Mouse (Mus musculus) kidney, postnatal 4 days (tissue): ENCODE measurements around the gene Pfkfb3.
"Not testable (repeated sequence)": the region's sequence is repeated elsewhere in the genome, so short reads cannot be mapped to it uniquely, and the experiment has no call there.

Source experiments
- DNase-seq, 2 experiments: peaks; one replicate each; pipeline ENCODE4 v3.0.0; 2021; ENCODE audit warnings: mixed read lengths in 2 of 2

The Pfkfb3 gene

DNA sequence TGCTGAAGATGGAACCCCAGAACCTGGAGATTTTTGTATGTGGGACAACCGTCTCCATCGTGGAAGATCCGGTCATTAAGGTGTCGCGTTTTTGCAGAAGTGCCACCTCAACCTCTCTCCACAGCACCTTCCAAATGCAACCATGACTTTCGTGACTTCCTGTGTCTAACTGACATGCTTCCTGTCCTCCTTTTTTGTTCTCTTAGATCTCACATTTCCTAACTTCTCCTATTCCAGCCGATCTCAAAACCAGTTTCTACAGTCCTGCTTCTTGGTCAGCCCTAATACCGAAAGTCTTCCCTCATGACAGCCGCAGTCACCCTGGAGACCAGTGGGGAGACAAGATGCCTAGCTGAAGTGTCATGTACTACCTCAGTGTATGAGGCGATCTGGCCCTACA, 5.4 kb downstream of the Pfkfb3 start:
- DNase-seq: no peak

DNA sequence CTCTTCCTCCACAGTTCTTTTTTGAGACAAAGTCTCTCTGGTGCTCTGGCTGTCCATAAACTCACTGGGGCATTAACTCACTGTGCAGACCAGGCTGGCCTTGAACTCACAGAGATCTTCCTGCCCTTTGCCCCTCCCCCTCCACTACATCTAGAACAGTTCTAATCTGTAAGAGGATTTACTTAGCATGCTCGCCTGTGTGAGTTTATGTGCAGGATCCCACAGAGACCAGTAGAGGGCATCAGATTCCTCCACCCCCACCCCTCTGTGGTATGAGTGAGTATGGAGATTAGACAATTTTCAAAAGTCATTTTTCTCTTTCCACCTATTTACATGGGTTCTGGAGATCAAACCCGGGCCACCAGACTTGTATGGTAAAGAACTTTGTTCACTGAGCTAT, 6.3 kb downstream of the Pfkfb3 start:
- DNase-seq: peak in 1 of 2 experiments; percentile 28

DNA sequence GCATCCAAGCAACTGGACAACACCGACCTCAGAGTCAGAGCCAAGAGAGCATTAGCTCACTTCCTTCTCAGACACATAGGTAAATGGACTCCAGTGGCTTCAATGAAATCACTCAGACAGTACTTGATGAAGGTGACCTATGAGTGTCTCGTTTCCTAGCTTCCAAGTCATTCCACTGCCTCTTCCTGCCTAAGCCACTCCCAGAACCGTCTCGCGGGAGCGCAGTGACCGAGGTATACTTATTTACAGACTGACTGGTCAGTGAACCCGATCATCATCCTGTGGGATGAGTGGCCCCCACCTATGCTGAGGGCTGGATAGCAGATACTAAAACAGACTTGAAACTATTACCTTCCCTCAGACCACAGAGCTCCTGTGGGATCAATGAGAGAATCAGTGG, 7.8 kb downstream of the Pfkfb3 start:
- DNase-seq: peak; percentile 53 to 74

DNA sequence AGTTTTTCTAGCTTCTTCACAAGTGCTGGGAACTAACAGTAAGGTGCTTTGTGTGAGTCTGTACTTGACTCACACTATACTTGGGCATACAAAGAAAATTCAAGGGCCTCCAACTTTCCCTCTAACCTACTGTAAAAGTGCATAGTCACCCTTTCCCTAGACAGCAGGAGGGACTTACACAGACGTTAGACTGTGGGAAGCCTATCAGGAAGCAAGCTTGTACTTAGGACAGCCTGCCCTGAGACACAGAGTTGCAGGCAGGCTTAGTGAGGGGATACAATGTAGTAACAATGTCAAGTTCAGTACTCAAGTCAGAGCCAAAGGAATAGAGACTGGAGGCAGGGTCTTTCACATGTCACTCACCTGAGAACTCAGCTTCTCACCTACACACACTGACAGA, 8.5 kb downstream of the Pfkfb3 start:
- DNase-seq: no peak

DNA sequence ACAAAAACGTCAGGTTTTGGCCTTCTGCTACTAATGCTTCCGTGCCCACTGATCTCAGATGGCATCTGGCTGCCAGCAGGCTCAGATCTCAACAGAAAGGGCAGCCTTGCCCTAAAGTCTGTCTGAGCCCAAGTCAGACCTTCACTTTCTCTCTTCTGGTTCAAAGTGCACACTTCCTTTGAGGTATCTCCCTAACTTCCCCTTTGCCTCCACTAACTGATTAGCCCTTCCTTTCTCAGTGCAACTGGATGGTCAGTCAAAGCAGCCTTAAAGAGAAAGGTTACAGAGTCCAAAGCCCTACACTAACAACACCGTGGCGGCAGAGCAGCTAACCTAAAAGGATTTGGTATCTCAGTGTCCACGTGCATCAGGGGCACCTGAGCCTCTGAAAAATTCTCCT, 9.5 kb downstream of the Pfkfb3 start:
- no peak for DNase-seq

DNA sequence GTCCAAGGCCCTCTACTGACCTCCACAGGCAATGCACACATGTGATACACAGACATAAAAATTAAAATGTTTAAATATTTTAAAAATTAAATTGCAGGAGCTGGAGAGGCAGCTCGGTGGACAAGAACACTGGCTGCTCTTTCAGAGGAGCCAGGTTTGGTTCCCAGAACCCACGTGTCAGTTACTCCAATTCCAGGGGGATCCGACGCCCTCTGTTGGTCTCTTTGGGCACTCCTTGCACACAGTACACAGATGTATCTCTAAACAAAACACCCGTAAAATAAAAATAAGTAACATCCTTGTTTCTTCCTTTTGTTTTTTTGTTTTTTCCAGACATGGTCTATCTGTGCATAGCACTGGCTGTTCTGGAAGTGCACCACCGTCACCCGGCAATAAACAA, 10.7 kb downstream of the Pfkfb3 start:
- no peak for DNase-seq

- DNase-seq: peak; percentile 82 to 85
Measured at GRCm38 (mm10) chr2:11542640-11543039, 11.2 kb downstream of the Pfkfb3 start.

DNA sequence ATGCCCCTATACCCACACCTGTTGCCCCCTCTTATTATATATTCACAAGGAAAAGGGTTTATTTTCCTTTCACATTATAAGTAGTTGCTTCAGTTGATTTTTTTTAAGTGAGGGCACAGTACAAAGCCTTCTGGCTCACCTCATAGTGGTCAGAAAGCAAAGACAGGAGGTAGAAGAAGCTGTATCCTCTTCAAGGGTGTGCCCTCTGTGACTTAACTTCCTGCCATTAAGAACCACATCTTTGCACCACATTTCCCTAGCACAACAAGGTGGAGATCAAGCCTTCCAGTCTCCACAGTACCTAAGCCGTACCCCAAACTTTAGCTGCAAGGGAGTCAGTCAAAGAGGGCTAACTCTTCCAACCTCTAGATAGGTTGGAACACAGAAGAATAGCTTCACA, 11.8 kb downstream of the Pfkfb3 start:
- no peak for DNase-seq

- DNase-seq: not testable (repeated sequence)
Measured at GRCm38 (mm10) chr2:11541528-11541927, 12.3 kb downstream of the Pfkfb3 start.

DNA sequence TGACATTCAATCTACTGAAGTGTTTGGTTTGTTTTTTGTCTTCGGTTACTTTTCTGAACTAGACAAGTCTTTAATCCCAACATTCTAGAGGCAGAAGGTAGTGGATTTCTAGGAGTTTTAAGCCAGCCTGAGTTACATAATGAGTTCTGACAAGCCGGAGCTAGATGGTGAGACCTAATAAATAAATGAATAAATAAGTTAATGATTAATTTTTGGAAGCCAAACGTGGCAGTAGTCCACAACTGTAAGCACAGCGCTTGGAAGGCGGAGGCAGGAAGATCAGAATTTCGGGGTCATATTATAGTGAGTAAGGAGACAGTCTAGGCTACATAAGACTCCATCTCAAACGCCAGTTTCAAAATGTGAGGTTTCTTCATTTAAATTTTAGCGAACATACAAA, 17.9 kb downstream of the Pfkfb3 start:
- peak in 1 of 2 experiments; percentile 21 for DNase-seq

GRCm38 (mm10) chr2:11535412-11535928, 18.4 kb downstream of the Pfkfb3 start:
- DNase-seq: peak; percentile 95 to 98

DNA sequence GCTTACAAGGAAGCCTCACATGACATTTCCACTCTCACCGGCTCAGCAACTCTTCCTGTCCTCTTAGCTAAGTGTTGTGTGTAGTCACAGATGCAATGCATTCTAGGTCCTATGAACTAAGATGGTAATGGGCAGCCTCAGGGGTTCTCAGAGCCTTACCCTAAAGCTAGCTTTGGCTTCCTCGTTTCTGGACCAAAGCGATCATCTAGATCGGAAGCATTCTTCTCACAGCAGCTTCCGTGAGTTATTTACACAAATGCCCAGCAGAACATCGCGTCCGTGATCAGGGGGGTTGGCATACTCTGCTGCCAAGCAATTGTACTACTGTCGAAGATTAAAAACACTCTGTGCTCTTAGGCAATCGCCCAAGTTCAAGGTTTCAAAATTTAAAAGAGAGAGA, 19.1 kb downstream of the Pfkfb3 start:
- peak in 1 of 2 experiments; percentile 51 for DNase-seq

DNA sequence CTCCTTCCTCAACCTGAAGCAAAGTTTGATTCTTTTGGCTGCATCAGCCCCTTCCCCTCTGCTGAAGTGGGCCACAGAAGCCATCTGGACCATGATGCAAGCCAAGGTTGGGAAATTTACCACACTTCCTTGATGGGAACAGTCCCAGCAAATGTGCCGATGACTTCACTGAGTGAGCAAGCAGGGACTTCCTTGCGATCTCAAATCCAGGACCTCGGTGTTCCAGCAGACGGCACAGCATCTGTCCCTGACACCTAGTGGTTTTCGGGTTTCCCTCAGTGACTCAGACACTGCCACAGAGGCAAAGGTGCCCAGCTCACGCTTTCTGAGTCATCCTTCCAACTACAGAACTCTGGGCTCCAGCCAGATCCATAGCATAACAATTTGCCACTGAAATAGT, 23.8 kb downstream of the Pfkfb3 start:
- DNase-seq: no peak

DNA sequence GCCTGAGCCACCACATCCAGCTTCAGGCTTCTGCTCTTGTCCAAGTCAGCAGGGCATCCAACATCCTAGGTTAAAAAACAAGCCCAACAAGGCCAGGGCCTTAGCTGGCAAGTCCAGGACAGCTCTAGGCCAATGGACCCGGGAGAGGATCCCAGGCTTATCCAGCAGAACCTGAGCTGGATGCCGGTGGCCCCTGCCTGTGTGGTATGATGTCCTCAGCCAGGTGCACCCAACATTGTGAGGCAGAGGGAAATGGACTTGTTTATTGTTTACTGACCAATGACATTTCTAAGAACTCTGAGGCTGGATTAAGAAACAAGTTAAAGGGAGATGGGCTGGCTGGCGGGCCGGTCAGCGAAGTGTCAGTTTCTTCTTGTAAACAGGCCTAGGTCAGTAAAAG, 27.8 kb downstream of the Pfkfb3 start:
- no peak for DNase-seq

- no peak for DNase-seq
Measured at GRCm38 (mm10) chr2:11524736-11525135, 29.1 kb downstream of the Pfkfb3 start.

GRCm38 (mm10) chr2:11521758-11522157, 32.1 kb downstream of the Pfkfb3 start:
- DNase-seq: no peak

- no peak for DNase-seq
Measured at GRCm38 (mm10) chr2:11520786-11521185, 33.1 kb downstream of the Pfkfb3 start.

- DNase-seq: no peak
Measured at GRCm38 (mm10) chr2:11515828-11516227, 38.0 kb downstream of the Pfkfb3 start.

DNA sequence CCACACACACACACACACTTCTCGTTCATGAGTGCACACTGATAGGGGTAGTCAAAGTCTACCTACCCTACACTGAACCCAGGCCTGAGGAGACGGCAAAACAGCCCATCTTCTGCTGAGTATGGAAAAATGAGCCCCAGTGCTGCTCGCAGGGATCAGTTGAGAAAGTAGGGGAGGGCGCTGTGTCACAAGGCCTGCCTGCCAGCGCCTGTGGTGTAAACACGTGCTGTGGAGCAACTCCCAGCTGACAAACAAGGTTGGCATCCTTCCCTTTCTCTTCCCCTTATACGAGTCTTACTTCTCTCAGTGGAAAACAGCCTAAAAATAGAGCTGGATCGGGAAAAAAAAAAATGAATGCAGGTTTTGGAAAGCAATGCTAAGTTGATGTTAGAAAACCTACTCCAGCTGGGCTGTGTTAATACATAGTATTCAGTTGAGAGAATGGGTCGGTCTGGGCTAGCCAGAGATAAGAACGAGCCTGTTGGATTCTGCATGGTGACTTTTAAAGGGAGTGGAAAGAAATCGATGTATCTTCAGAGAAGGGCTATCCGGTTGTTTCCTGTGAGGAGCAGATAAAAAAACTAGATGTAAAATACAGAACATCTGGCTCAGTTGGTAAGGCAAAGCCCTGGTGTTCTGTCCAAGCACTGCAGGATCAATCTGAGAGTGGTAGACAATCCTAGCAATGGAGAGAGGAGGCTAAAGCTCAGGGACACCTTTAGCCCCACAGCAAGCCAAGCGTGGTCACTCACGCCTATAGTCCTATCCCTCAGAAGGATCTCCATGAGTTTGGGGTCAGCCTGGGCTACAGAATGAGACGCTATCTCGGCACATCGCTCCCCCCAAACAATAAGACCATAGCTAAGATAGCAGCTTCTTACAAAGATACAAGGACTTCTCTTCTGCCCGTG, 40.6 kb downstream of the Pfkfb3 start:
- DNase-seq: peak; percentile 20 to 51

GRCm38 (mm10) chr2:11512127-11512526, 41.8 kb downstream of the Pfkfb3 start:
- no peak for DNase-seq

GRCm38 (mm10) chr2:11503736-11504135, 50.1 kb downstream of the Pfkfb3 start:
- no peak for DNase-seq

- DNase-seq: peak; percentile 75 to 84
Measured at GRCm38 (mm10) chr2:11502901-11503431, 50.9 kb downstream of the Pfkfb3 start.

DNA sequence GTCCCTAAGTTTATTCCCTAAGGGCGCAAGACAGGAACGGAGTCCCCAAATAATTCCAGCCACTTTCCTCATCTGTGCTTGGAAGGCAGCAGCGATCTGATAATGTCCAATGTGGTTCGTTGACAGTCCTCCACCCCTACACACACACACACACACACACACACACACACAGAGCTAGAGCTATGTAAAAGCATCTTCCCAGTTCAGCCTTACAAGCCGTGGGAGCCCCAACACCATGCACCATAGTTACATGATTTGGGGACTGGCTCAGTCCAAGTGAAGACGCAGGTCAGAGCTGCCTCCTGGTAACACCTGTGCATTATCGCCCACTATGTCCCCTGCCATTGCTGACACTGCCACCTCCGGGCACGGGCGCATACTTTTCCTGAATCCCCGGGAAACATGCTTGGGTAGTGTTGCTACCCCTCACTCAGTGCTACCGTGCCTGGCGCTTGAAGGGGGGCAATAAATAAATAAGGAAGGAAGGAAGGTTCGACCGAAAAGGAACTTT, 51.6 kb downstream of the Pfkfb3 start:
- DNase-seq: no peak
